Mouse (Mus musculus) 3134 (cell line): Measurements from ENCODE around the gene Pcbp4.
A peak's percentile ranks its signal among the peaks of the same experiment; 100 is the strongest.

Experiments
- DNase-seq: peaks from one replicate; pipeline ENCODE4 v3.0.0-alpha.2; 2011; ENCODE audit warnings: low spot score; ENCODE audit not compliant: insufficient read length; ENCODE audit errors: extremely low read depth

Gene Pcbp4

DNA sequence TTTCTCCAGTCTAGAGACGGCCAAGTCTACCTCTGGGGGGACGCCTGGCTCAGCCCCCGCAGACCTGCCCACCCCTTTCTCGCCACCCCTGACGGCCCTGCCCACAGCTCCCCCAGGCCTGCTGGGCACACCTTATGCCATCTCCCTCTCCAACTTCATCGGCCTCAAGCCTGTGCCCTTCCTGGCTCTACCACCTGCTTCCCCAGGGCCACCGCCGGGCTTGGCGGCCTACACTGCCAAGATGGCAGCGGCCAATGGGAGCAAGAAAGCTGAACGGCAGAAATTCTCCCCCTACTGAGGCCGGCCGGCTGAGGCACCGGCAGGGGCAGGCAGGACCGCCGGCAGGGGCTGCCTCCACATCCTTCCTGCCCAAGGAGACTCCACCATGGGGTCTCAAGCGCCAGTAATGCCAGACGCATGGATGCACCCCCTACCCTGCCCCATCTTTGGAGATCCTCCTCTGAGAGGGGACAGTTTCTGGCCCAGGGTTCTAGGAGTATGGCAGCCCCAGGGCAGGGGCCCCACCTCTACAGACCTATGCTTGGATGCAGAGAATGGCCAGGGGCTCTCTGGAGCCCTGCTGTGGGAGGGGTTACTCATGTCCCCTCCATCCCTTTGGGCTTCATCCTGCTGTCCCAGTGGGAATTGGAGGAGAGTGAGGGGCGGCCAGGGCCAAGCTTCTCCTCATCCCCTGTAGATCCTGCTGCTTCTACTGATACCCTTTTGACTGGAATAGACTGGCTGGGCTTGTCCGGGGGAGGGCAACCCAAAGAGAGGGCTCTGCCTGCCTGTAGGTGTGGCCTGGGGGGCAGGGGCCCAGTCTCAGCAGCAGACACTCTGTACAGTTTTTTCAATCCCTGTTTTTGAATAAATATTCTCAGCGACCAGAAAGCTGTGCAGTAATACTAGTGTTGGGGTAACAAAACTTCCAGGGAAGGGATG lies 10.3 kb downstream of the Pcbp4 start:
- DNase-seq: no peak

DNA sequence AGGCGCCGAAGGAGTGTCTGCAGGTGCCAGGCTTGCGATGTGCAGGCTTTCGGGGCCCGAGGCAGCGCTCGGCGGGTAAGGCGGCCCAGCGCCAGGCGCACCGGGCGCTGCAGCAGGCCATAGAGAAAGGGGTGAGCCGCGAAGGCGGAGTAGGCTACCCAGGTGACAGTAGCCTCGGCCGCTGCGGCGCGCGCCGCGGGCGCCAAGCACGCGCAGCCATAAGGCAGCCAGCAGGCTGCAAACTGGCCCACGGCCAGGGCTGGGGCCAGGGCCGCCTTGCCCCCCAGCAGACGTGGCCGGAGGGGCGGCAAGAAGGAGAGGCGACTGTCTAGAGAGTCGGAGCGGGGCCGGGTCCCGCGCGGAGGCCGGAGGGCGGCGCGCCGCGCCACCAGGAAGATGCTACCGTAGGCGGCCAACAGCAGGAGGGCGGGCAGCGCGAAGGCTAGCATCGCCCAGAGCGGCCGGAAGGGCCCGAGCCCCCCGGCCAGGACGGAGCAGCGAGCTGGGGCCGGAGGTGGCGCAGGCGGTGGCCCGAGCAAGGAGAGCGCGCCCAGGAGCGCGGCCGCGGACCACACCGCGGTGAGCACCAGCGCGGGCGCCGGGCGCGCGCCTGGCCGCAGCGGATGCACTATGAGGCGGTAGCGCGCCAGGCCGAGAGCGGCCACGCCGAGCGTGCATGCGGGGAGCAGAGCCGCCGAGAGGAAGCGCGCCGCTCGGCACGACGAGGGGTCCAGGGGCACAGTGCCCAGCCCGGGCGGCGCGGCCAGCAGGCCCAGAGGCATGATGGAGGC lies 11.9 kb downstream of the Pcbp4 start:
- no peak for DNase-seq

DNA sequence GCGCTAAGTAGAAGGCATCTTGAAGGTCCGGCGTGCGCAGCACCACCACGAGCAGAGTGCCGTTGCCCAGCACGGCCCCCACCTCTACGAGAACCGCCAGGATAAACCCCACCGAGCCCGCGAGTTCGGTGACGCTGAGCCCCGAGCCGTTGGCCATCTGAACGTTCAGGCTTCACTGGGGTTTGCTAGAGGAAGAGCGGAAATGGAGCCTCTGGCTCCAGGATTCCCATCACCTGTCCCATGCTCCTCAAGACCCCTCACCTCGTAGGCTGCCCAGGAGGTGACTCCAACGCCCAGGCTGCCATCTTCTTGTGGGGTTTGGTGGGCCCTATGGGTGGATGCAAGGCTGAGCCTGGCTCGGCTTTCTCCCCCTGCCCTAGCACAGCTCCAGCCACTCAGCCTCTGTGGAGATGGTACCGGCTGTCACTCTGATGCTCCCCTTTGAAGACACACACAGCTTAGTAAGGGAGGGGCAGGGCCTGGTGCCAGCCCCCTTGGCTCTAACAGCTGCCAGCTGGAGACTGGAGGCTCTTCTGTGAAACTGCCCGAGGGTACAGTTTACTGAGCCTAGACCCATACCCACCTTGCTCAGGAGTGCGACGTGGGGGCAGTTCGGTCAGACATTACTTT lies 12.6 kb downstream of the Pcbp4 start, which contains the start of gene Gpr62:
TSS of gene Gpr62 (minus strand) at position 368 of the 630 bp plus-strand sequence.
- no peak for DNase-seq

DNA sequence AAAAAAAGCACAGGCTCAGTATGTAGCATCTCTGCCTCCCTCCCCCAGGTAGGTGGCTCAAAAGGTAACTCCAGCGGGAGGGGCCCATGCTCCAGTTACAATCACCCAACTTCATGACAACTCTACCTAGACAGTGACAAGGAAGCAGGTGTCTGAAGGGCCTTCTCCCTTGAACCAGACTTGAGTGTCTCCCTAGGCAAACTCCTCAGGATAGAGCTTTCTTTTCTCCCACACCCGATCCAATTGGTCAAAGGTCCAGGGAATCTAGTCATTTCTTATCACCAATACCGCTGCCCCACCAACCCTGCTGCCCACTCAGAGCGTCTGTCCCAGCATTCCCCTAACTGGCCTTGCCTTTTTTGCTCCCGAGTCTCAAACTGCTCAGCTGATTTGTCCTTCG lies 13.6 kb downstream of the Pcbp4 start:
- DNase-seq: no peak

DNA sequence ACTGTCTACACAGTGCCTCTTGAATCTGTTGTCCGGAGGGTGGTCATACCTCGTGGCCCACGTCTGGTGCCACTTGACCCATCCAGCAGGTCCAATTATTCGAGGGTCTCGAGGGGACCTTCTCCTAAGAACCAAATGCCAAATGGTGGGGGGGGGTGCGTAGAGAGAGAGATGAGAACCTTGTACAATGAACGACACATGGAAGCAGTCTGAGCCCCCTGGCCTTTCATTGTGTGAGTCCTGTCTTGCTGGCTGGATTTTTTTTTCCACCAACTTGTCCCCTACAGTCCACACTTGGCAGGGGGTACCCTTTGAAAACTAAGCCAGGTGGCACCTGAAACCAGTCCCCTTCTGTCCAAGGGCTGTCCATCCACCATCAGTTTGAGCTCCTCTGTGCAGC lies 14.7 kb downstream of the Pcbp4 start:
- DNase-seq: no peak

DNA sequence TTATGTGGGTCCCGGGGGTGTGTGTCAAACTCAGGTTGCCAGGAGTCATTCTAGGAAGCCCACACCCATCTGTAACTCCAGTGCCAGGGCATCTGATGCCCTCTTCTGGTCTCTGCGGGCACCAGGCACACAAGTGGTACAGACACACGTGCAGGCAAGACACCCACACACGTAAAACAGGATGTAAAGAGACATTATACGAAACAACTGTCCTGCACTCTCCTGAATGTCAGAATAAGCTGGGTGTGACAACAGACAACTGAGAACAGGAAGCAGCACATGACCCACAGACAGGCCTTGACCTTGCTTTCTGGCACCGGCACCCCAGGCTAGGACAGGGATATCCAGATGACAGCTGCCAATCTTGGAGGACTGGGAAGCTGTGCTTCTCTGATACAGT lies 16.2 kb downstream of the Pcbp4 start:
- no peak for DNase-seq

DNA sequence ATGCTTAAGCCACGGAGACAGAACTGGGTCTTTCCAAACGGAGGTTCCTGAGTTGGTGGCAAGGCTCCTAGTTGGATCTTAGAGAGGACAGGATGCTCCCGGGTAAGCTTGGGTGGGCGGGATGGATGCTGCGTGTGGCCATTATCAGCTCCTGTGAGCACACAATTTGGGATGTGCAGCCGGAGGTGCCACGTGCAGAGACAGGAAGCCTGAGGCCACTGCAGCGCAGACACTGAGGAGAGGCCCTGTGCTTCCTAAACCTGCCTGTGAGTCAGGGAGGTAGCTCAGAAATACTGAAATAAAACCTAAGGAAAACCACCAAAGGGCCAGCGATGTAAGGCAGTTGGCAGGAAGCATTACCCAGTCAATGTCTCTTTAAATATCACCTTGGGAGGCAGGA lies 16.7 kb downstream of the Pcbp4 start:
- no peak for DNase-seq

DNA sequence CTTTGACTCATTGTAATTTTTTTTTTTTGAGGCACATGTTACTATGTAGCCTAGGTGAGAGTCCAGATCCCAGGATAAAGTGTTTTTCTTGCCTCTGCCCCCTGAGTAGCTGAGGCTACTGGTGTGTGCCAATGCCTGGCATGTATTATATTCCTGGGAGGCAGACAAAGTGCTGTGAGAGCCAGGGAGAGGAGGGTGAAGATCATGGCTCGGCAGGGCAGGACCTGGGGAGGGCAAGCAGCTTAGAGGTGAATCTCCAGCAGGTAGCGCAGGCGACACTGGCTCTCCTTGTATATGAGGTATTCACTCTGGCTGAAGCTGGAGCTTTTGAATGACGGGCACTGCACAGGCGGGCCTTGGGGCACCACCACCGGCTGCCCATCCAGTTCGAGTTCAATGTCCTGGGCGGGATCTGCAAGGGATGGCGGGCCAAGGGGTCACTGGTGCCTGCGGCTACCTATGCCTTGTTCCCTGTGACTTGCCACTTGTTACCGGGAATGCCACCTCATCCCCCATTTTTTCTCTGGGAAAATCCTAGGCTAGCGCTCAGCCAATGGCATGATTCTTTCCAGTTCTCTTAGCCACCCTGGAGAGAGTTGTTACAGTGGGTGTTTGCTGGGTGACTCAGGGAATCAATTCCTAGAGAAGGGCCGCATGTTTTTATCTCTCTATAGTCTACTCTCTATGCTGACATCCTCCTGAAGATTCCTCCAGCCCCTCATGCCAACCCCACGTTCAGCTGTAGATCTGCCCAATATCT lies 18.1 kb downstream of the Pcbp4 start:
- no peak for DNase-seq

DNA sequence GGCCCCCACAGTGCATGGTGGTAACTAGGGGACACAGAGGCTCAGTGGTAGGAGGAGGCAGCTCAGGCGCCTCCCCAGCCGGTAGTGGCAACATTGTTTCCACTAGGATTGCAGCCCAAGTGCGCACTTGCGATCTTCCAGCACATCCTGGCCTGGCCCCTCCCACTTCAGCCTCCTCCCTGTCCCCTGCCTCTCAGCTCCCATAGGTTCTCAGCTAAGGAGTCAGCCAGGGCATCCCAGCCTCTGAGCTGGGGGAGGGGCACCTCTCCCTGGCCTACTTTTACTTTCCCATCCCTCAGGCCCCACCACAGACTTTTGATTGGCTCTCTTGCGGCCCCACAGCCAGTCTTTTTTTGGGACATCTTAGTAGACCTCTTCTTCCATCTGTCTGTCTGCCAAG lies 18.8 kb downstream of the Pcbp4 start:
- DNase-seq: no peak

DNA sequence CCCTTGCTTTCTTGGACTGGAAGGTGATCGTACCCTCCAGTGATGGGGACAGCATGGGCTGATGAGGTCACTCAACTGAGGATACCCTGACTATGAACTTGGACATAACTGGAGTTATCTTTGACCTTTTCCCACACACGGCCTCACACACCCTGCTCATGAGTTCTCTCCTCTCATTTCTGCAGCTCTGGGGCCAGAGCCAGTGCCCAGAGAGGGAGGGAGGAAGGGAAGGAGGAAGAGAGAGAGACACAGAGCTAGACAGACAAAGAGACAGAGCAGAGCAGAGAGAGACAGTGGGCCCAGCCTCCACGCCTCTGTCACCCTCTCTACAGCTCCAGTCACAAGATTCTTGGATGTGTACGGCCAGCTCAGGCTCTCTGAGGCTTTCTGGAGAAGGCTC lies 19.2 kb downstream of the Pcbp4 start:
- DNase-seq: no peak

DNA sequence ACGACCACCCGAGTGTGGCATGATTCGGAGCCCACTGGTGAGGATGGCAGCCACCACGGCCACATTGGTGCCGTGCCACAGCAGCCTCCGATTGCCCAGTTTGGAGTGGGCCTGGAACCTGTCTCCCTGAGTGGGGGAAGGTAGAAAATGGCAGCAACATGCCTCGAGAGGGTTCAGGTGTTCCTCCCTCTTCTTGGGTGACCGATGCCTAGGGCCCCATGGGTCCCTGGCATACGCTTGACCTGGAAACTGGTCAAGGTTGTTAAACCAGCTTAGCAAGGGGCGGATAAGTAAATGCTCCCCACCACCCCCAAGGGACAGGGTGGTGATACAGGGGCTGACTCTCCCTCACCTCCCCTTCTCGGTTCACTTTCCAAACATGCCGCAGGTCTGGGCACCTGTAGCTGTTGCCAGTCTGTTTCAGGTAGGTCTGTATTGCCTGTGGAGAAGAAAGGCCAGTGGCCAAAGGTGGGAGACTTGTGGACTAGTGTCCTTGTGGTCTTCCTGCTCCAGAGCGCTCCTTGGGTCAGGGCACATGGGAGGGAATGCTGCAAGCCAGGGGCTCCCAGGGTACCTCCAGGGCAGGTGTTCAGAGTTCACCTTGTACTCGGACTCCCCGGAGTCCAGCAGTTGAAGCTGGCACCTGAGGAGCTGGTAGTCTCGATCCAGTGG lies 20.1 kb downstream of the Pcbp4 start:
- no peak for DNase-seq

DNA sequence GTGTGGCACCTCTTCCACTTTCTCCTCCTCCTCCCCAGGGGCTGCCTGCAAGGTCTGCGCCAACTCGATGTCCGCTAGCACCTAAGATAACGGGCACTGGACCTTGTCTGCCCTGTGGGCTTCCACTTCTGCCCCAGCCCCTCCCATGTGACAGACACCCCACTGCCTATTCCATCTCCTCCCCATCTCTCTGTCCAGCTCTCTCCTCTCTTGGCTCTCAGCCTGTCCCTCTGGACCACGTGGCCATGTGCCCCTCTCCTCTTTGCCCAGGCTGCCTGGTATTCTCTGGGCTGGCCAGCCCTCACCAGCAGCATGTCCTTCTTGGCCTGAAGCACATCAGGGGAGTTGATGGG lies 20.6 kb downstream of the Pcbp4 start:
- DNase-seq: no peak

DNA sequence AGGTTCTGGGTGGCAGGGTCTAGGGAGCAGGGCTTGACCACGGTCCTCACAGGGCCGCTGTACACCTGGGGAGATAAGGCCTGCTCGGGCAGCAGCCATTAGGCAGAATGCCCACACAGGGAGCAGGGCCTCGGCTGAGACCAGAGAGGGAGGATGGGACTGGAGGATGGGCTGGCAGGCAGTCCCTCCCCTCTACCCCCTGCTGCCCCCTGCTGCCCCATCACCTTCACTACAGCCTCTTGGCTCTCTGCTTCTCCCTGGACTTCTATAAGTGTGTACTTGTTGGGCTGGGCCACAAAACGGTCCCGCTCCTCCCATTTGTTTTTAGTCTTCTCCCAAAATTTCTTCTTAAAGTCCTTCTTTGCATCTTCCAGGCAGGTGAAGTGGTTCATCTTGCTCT lies 21.4 kb downstream of the Pcbp4 start:
- peak; percentile 83 for DNase-seq

DNA sequence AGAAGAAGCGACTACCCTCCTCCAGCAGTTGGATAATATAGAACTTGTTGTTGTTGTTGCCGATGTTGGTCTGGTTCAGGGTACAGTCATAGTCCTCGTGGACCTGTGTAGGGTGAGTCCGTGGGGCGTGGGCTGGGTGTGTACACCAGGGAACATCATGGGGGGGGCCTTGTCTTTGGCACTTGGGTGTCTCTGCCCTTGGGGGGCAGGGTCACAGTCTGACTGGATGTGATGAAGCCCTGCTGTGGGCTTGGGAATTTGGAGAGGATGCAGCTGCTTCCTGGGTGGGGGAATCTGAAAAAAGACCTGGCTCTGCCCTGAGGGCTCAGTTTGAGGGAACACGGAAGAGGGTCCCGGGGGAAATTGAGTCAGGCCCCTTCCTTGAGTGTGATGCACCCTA lies 22.0 kb downstream of the Pcbp4 start:
- DNase-seq: peak; percentile 75

DNA sequence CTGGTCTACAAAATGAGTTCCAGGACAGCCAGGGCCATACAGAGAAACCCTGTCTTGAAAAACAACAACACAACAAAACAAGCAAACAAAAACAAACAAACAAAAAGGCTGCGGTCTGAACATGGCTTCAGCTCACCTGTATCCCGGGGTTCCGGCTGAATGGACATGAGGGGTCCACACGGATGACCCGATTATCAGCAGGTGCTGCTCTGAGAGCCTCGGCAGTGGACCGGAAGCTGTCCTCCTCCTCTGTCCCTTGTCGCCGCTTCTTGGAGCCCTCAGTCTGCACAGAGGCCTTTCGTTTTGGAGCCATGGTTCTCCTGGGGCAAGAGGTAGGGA lies 22.5 kb downstream of the Pcbp4 start, which contains the start of gene Rrp9:
TSS of gene Rrp9 (plus strand) at position 301 of the 339 bp plus-strand sequence.
- DNase-seq: no peak

DNA sequence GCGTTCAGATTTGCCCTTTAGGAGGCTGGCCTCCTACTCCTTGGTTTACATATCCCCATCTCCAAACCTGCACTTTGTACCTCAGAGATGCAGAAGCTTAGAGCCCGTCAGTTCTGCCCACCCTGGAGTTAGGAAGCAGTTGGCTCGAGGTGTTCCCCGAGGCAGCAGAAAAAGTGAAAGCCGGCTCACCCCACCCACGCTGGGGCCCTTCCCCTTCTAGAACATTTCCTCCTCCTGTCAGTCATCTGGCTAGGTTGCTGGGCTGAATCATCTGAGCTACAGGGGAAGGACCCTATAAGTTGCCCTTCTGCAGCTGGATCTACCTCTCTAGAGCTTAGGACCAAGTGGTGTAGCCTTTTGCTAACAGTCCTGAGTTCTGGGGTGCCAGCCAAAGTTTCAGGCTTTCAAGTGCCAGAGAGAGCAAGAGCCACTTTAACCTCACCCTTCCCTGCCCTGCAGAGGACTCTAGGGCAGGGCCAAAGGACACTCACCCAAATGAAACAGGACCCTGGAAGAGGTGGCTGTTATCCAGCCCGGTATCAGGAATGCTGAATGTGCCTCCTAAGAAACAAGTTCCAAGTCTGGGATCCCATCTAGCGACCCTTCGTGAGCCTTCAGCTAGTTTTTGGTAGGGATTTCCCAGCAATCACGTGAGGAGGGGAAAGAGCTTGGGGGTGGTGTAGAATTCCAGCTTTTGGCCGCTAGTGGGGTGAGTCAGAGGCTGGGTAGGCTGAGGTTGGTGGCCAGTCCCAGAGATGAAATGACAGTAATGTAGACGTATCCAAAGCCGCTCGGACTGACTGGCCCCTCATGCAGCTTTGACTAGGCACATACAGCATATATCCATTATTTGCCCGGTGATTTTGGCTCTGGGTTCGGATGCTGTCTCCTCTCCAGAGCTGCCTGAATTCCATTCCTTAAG lies 23.2 kb downstream of the Pcbp4 start:
- DNase-seq: peak; percentile 77

DNA sequence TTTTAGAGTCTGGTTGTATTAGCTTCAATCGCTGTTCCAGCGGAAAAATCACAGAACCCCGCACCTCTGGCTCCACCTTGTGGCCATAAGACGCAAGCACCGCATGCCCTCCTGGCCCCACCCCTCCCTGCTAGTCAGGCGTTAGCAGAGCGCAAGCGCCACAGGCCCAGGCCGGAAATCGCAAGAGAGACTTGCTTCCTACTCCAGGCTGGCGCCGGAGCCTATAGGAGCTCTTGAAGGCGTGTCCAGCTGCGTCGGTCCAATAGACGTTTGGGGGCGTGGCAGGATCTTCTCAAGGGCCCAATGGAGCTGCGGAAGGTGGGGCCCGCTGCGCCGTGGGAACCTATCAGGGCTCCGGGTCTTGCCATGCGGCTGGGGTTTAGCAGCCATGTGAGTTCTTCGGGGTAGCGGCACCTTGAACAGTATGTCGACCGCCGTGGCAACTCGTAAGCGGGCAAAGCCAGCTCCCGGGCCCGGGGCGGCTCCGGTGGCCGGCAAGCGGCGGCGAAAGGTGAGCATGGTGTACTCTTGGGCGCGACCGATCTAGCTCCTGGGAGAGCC lies 23.9 kb downstream of the Pcbp4 start, which contains the start of gene Parp3:
TSS of gene Parp3 (minus strand) at position 26 of the 561 bp plus-strand sequence.
- DNase-seq: peak; percentile 98

DNA sequence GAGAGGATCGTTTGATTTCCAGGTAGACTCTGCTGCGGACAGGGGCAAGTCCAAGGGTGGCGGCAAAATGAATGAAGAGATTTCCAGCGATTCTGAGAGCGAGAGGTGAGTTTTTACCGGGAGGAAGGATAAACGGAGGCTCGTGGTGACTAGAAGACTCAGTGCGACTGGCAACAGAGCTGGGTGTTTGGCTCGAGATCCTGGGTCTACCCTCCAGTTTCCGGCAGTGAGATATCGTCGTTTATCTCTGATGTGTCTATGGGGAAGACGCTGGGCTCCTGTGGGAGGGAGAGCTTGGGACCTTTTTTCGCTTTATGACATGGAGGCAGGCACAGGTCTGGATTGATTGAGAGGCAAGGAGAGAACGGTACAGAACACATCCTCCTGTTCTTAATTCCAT lies 24.6 kb downstream of the Pcbp4 start:
- DNase-seq: no peak

DNA sequence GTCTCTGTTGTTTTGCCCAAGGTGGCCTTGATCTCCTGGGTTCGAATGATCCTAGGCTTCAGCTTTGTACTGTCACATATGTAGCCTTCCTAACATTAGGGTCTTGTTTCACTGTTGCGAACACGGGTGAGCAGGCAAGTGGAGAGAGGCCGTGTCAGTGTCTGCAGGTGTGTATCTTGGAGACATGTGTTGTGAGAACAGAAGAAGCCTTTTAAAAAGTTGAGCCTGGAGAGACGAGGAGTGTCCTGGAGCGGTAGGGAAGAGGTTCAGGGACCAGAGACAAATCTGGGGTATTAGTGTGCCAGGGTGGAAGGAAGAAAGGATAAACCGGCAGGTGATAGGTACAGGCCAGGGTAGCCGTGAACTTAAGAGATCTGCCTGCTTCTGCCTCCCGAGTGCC lies 25.0 kb downstream of the Pcbp4 start:
- DNase-seq: no peak
